Mouse (Mus musculus): ENCODE measurements around the gene Sbf2.
"Not testable (repeated sequence)": the region's sequence is repeated elsewhere in the genome, so short reads cannot be mapped to it uniquely, and the experiment has no call there.

Gene Sbf2

DNA sequence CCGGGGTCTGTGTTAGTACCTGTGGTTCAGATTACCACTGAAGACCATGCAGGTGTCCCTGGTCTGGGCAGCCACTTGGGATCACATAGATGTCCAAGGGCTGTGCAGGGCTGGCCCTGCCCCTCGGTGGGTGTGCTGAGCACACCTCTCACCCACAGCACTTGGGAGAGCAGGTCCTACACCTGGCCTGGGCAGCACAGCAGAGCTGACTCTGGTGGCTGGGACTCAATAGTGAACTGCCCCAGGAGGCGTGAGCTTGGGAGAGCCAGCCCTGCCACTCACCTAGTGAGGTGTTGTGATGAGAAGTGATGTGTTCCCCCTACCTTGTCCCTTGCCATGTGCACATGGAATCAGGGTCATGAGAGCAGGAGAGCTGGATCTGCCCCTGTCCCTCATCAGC, 31.0 kb downstream of the Sbf2 start:
- DNase-seq (ENCODE audit: low read depth, low spot score) = no peak

DNA sequence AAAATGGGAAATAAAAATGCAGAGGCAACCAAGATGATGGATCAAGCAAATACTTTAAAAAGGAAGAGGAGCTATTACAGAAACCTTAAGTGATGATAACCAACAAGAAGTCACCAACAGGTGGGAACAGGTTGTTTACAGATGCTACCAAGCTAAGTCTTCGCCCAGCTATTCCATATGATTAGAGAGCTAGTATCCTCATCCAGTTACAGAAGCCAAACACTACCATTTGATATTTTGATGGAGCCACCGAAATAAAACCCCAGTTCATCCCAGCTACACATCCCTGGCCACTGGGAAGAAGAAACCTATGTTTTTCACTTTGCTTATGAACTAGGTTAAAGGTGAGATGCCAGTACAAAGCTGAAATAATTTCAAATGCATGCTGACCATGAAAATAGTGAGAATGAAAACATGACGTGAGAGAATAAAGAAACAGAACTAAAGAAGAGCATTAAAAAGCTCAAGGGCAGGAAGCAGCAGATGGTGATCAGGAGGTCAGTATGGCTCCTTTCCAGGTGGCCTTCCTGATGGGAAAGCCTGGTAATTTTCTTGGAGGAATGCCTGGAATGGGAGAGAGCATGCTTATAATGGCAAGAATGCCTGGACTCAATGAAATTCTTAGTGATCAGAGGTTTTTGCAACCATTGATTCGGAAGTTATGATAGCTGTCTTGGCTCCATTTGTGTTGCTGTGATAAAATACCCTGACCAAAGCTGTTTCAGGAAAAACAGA, 48.7 kb downstream of the Sbf2 start:
- DNase-seq (ENCODE audit: low read depth, low spot score) = no peak

DNA sequence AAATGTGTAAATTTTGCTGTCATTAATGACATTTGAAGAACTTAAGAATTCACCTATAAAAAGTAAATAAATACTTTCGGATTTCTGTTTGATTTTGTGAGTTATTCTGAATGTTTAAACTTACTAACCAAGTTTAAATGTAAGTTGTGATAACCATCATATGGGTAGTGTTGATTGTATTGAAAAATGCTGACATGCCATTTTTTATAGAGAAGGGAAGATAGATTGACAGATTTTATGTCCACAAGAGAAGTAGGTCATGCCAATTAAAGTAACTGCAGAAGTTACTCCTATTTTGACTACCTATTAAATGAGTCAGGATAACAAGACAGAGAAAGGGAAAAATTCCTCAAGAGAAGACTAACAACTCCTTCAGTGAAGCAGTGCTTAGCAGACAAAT, 53.1 kb downstream of the Sbf2 start:
- no peak for DNase-seq (ENCODE audit: low read depth, low spot score)

DNA sequence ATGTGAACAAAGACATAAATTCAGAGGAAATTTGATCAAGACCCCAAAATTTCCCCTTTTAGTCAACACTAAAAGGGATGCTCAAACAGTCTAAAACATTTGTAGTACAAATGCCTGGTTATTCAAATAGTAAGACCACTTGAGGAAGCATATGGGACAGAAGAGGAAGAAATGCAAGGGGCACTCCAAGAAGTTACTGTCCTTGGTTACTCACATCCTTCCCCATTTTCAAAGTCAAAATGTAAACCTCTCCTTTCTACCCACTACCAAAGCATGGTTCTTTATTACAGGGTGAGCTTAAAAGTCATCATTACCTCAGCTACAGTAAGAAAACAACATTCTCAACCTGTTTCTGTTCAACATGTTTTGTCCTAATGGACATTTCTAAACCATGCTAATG, 57.7 kb downstream of the Sbf2 start:
- DNase-seq (ENCODE audit: low read depth, low spot score) = no peak

DNA sequence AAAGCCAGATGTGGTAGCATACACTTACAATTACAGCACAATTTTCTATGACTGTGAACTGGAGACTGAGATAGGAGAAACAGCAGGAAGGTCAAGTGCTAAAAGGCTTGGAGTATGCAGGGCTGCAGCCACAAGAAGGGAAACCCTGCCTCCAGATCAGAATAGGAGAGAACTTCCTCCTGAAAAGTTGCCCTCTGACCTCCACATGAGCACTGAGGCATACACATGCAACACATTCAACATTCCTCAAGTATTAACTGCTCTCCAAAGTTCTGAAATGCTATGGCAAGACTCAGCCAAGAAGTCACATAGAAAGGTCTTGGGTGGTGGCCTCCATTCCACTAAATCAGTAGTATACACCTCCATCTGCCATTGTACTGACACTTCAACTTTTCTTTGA, 58.5 kb downstream of the Sbf2 start:
- peak; percentile 35 for DNase-seq (ENCODE audit: low read depth, low spot score)

DNA sequence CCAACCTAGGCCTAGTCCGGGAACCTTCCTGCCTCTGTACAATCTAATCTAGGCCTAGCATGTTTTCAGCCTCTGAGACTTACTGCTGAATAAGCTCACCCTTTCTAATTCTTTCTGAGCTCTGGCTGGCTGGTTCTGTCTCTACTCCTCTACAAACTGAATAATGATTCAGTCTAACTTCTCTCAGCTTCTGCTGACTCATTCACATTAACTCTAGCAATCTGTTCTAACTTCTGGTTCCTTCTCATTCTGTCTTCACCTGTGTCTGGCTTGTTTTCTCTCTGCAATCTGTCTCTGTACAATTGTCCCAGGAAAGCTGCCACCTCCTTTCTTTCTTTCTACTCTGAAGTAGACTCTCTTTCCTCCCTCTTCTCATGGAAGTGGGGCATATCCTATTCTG, 59.5 kb downstream of the Sbf2 start:
- DNase-seq (ENCODE audit: low read depth, low spot score) = no peak

DNA sequence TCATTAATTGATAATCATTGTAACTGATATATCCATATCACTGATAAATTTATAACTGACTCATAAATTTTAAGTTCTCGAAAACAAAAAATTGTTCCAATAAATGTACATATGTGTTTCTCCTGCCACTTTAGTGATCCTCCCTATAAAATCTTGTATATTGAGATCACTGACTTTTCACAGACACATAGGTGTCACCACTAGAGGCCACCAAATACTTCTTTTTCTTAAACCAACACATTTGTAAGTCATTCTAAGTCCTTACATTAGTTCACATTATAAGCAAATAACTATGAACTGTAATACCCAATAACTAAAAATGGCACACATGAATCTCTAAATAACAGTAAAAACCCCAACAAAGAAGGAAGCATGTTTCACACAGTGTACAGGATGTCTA, 66.5 kb downstream of the Sbf2 start:
- DNase-seq (ENCODE audit: low read depth, low spot score) = no peak

DNA sequence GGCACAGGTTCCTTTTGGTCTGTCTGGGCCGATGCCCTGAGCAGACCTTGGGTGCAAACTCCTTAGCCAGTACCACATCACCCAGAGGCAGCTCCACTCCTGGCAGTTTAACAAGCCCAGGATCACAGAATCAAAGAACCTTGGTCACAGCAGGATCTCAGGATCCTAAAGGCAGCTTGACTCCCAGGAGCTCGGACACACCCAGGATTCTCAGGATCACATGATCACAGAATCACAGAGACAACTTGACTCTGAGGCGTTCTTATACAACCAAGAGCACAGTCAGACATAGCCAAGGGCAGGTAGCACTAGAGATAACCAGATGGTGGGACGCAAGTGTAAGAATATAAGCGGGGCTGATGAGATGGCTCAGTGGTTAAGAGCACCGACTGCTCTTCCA, 71.4 kb downstream of the Sbf2 start:
- DNase-seq (ENCODE audit: low read depth, low spot score) = peak; percentile 79

DNA sequence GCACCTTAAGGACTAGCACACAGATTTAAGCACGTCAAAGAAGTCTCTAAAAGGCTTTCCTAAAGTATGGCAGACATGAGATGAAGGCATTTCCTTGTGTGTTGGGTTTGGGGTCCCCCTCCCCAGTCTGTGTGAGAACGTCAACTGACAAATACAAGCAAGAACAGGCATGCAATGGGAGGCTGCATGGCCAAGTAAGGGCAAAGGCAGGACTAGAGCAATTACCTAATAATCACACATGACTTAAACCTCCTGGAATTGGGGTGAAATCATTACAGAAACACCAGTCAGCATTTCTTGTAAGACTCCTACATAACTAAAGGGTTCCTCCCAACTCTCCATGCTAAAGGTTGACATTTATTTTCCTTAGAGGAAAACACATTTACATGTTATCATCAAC, 75.5 kb downstream of the Sbf2 start:
- DNase-seq (ENCODE audit: low read depth, low spot score) = no peak

DNA sequence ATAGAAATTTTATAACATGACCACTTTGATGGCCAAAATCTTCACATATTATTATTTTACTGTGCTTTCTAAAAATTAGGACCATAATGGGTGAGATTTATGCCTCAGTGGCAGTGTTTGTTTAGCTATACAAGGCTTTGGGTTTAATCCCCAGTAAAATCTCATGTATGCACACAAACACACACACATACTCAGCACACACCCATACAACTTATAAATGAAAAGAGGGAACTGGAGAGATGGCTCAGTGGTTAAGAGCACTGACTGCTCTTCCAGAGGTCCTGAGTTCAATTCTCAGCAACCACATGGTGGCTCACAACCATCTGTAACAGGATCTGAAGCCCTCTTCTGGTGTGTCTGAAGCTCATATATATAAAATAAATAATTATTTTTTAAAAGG, 84.4 kb downstream of the Sbf2 start:
- DNase-seq (ENCODE audit: low read depth, low spot score) = not testable (repeated sequence)

DNA sequence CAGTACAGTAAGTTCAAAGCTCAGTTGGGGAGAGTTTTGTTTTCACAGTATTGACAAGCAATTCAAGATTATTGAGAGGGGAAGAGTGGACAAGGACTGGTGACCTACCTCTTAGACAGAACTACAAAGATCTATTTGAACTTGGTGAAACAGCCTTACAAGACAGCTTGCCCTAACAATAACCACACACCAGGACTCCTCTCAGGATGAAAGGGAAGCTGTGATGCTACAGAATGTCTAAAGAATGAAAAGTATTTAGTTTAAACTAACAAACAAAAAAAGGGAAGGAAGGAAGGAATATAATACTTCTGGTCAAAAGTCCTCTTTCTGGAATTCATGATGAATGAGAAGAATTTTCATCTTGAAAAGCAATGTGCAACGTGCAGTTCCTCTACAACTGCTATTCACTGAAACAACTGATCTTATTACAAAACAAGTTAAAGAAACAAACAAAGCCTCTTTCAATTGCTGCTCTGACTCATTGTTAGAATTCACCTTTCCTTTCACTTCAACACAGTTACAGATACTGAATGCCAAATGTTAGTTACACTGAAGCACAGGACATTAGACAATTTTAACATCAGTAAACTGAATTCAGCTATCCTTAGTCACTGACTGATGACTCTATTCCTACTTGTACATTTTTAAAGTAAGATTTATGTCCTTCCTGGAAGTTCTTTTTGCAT, 89.5 kb downstream of the Sbf2 start:
- DNase-seq (ENCODE audit: low read depth, low spot score) = peak; percentile 17

DNA sequence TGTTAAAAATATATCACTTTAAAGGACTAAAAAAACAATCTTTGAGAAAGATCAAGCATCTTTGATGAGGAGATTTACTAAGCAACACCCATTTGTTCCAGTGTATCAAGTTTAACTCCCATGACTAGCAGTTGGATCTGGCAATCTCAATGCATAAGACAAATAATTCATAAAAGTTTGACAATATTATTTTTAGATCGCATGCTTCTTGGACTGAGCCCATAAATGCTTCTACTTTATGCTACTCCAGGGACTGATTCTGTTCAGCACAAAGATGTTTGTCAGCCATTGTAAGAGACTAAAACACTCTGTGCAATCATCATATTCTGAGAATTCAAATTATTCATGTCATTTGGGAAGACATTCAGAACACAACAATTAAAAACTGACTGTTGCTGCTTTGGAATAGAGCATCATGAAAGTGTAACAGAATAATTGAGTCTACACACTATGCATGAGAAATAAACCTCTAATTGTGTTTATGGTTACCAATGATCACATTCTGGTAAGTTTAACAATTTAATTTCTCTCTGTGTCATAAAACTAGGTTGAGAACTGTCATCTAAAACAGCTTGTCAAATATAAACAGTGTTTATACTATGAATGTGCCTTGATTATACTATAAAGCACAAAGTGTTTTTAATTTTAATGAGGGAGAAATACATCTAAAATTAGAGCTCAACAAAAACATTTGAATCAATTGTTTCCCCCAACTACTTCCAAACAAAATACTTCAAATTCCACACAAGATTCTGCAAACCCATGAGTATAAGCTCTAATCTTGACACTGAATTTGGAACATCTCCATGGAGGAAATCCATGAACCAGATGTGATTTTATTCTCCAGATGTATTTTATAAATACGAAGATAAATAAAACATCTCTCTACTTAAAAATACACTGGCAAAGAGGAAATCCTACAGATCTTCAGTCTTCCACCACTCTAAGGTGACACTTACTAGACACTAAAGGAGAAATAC, 98.2 kb downstream of the Sbf2 start:
- no peak for DNase-seq (ENCODE audit: low read depth, low spot score)

DNA sequence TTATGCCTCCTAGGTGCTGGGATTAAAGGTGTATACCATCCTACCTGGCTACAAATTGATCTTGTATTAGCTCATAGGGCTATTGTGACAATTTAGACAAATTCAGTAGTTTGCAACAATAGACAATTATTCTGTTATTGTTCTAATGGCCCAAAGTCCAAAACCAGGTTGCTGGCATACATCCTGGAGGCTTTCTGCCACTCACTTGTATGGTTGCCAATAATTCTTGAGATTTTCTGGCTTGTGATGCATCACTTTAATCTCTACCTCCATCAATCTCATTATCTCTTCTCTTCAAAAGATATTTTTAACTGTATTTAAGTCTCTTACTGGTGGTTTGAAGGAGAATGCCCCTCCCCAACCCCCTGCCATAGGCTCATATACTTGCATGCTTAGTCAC, 100.6 kb downstream of the Sbf2 start:
- DNase-seq (ENCODE audit: low read depth, low spot score) = no peak

DNA sequence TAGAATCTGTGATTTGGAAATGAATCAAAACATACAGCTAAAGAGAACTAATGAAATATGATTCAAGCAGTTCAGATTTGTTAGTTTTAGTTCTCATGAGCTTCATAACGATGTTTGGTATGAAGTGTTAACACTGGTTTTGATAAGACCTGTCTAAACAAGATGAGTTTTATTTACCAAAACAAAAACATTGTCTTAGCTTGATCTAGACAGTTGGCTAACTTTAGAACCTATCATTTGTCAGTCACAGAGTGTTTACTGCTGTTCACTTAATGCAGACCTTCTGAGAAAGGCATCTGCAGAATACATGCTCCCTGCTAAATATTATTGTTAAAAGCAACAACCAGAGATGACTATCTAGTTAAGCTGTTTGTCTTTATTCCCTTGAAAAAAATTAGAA, 116.1 kb downstream of the Sbf2 start:
- DNase-seq (ENCODE audit: low read depth, low spot score) = no peak

DNA sequence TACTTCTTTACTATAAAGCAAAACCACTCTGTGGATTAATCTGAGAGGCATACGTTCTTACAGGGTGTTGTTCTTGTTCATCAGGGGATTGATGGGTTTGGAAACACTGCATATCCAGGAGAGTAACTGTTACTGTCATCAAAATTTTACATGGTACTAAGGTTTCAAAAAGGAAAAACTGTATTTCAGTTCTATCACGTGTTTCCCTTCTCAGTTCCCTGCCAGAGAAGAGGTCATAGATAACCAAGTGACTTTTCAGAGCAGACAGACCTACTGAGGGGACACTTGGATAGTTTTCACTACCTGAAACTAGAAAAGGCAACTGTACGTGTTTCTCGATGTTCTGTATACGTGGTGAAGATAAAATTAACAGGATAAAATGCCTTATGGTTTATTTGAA, 123.7 kb downstream of the Sbf2 start:
- no peak for DNase-seq (ENCODE audit: low read depth, low spot score)

DNA sequence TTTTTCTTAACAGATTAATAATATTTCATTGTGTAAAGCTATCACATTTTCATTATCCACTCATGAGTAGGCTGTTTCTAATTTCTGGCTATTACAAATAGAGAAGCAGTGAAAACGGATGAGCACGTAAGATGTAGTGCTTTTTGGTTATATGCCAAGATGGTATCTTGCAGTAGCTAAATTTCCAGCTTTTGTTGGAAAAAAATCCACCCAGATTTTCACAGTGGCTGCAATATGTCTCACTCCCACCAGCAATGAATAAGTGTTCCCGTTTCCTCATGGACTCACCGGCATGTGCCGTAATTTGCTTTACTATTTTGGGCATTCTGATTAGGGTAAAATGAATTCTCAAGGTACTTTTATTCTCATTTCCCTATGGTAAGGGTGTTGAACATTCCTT, 129.7 kb downstream of the Sbf2 start:
- no peak for DNase-seq (ENCODE audit: low read depth, low spot score)

DNA sequence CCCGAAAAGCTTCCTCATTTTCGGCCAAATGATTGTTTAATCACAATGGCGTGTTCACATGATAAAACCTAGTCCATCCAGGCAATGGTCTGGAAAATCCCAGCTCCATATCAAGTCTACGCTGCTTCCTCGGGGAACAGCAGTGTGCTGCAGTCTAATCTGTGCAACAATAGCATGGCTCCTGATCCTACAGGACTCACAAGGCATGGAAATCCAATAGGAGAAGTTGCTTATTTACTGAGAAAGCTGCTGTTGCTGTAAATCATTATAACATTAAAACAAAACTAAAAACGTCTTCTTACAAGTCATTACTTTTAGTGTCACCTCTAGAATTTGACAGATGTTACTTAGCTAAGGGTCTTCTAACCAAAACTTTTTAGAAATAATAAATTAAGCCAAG, 143.7 kb downstream of the Sbf2 start:
- no peak for DNase-seq (ENCODE audit: low read depth, low spot score)

DNA sequence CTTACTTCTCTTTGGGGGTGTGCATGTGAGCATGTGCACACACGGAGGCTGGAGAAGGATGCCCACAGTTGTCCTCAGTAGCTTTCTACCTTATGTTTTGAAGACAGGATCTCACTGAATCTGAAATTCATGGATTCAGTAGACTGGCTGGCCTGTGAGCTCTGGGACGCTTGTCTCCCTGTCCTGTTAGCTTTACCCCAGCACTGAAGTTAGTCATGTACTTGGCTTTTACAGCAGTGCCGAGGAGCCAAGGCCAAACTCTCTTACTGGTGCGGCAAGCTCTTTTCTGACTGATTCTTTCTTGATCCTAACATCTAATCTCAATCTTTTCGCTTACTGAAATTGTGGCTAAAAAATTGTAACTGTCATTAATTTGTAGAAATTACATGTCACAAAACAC, 151.3 kb downstream of the Sbf2 start:
- DNase-seq (ENCODE audit: low read depth, low spot score) = no peak

DNA sequence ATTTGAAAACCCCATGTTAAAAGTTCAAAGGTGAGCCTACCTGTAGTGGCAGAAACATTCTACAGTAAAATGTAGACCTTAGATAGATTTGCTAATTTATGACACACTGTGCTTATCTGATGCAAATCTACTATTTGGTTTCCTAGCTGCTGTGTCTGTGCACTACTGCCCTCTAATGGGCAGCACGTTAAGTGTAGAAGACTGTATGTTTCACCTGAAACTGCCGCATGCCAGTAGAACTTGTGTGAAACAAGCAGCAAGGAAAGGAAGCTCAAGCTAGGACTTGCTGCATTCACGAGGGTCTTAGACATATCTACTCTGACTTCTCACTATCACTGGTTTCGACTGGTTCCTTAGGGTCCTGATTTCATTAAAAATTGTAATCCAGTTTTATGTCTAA, 182.4 kb downstream of the Sbf2 start:
- DNase-seq (ENCODE audit: low read depth, low spot score) = peak; percentile 71

DNA sequence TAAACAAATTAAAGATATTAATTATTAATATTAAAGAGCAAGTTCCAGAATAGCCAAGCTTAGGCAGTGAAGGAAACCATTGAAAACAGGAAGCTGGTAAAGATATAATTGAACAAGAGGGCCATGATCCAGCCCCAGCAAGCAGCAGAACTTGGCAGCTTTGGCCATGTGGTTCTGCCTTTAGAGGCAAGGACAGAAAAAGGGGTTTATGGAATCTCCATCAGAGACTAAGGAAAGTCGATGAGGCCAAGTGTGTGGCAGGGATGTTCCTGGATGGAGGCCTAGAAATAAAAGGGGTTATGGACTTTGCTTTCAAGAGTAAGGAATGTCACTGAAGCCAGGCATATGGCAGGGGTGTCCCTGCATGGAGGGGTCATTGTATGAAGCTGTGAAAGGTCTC, 198.4 kb downstream of the Sbf2 start:
- no peak for DNase-seq (ENCODE audit: low read depth, low spot score)

DNA sequence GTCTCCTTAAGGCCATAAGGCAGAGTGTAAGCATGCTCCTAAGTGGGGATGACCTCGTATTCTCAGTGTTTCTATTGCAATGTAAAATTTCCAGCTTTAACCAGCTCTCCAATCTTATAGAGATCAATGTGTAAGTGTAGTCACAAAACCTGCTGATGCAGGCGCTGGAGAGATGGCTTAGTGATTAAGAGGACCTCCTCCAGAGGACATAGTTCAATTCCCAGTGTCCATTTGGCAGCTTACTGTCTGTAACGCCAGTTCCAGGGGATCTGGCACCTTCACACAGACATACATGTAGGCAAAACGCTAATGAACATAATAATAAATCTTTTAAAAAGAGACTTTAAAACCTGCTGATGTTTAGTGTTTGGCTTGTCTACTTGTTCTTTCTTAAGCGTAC, 200.4 kb downstream of the Sbf2 start:
- no peak for DNase-seq (ENCODE audit: low read depth, low spot score)

DNA sequence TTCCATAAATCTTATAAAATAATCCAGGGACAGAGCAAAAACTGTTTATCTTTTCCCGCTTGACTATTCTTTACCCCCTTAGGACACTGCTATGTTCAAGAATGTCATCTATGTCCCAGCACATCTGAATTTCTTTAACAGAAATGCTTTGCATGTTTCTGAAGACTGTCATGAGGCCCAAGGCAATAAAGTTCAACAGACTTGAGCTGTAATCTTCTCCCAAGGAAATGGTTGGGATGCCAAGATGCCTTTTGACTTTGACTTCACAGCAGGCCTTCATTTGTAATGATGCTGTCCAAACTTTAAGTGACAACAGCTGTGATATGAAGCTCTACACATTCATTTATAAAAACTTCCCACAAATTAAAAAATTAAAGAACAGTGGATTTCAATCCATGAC, 212.6 kb downstream of the Sbf2 start:
- no peak for DNase-seq (ENCODE audit: low read depth, low spot score)

Data from R1 (cell line).